Mouse (Mus musculus) ES-Bruce4 (cell line): ENCODE measurements around the gene Rab5c.

Experiments
- CTCF ChIP-seq: IDR thresholded peaks from one replicate; pipeline ENCODE4 v1.8.1; 2011; ENCODE audit warnings: low read depth, low read length
- EP300 ChIP-seq: IDR thresholded peaks from 2 replicates; pipeline ENCODE4 v1.6.1; 2011; ENCODE audit warnings: low read depth, low read length; ENCODE audit not compliant: insufficient read depth
- POLR2A ChIP-seq: IDR thresholded peaks from one replicate; pipeline ENCODE4 v1.8.1; 2011; ENCODE audit warnings: low read length; ENCODE audit not compliant: insufficient read depth

GRCm38 (mm10) chr11:100694926-100695325 lies 43.1 kb downstream of the Rab5c start:
- TF ChIP-seq POLR2A (no peak), EP300 (no peak), CTCF (peak; percentile 97)
